Mouse (Mus musculus): ENCODE results near the gene Gm973. TPM values are rescaled to one million over a fixed set of nuclear protein-coding genes. Genes with fewer than 3 reads are reported as not detected.

The Gm973 gene
- total RNA-seq (2018; cell fraction: chromatin; rRNA removed), result not detected
- total RNA-seq (2018; cell fraction: cytosol; rRNA removed), result under 1 TPM in 1 of 26 experiments, not detected in 25; 0.19 TPM
- not detected for total RNA-seq (2018; cell fraction: nucleus; rRNA removed)
- polyA plus RNA-seq (2018), result not detected in 3 replicates

GRCm38 (mm10) chr1:59516026-59516917, at the start of gene Gm973:
Gm973 (plus strand) TSS chr1:59516264.
- H3K79me2 ChIP-seq (ENCODE audit: inconsistent target), result no peaks in the 10 kb centered on the region
- H3K4me3 ChIP-seq (ENCODE audit: inconsistent target), result no peak within 1 kb of the TSS
- 64% methylated on average over 25 of the region's 25 CpGs for WGBS (ENCODE audit: missing documents)

DNA sequence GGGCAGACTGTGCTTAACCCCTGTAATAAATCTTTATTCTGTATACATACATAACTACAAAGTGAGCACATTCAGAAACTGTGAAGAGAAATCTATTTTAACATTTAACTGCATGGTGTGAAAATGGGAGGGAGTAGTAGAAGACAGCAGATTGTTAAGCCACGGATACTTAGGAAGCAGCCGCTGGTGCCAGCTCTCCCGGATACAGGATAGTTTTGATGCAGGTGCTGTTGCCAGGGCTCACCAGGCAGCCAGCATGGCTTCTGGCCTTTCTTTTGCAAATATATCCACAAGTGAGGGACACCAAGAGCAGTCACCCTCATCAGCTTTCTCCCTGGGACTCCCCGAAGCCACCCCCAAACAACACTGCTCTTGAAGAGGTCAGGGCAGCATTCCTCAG, 46.9 kb upstream of the Gm973 start:
- no peak overlapping the region for H3K27ac ChIP-seq
- H3K36me3 ChIP-seq (ENCODE audit: inconsistent target), result no peaks in the 10 kb centered on the region
- no peak overlapping the region for H3K4me3 ChIP-seq (ENCODE audit: inconsistent target)
- no peaks in the 10 kb centered on the region for H3K79me2 ChIP-seq (ENCODE audit: inconsistent target)
- 98% methylated on average over 4 of the region's 4 CpGs for WGBS (ENCODE audit: missing documents)

More at GRCm38 (mm10) chr1:59516026-59516917, at the start of gene Gm973:
- Histone ChIP-seq H3K27ac (no peak within 1 kb of the TSS), H3K36me3 (ENCODE audit: inconsistent target) (no peaks in the 10 kb centered on the region)

GRCm38 (mm10) chr1:59470766-59471165, 45.3 kb upstream of the Gm973 start:
- H3K36me3 ChIP-seq (ENCODE audit: inconsistent target), result no peaks in the 10 kb centered on the region
- no peak overlapping the region for H3K4me3 ChIP-seq (ENCODE audit: inconsistent target)
- H3K79me2 ChIP-seq (ENCODE audit: inconsistent target), result no peaks in the 10 kb centered on the region
- WGBS (ENCODE audit: missing documents), result 98% methylated on average over 4 of the region's 4 CpGs
- H3K27ac ChIP-seq, result no peak overlapping the region

DNA sequence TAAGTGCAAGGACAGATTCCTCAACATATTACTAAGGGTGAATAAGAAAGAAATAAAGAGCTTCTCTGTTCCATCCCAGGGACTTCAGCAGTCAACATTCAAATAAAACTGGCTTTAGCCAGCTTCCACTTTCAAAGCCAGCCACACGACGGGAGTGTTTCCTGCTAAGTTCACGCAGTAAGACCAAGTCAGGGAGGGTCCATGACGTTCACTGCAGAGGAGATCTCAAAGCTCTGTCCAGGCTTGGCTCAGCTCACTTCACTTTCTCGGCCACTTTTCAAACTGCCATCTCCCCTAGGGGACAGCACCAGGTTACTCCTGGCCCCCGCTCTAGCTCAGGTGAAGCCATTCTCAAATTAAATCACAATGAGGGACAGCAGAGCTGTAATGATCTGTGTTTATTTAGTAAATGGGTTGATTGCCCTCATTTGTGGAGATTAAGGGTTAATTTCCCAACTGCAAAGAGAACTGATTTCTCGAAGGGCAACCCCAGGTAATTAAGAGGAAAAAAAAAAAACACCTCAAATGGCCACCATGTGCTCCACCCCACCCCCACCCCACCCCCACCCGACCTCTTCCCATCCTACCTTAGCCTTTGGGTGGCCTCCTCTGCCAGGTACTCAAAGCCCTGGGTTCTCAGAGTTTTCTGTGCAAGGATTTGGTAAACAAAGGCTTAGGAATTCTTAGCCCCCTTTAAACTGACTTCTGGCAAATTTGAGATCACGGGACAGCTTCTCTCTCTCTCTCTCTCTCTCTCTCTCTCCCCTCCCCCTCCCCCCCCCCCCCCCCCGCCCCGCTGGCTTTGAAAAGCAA, 43.5 kb upstream of the Gm973 start:
- no peaks in the 10 kb centered on the region for H3K79me2 ChIP-seq (ENCODE audit: inconsistent target)
- H3K27ac ChIP-seq, result no peak overlapping the region
- 58% methylated on average over 8 of the region's 11 CpGs for WGBS (ENCODE audit: missing documents)

GRCm38 (mm10) chr1:59473181-59473555, 42.9 kb upstream of the Gm973 start:
- H3K27ac ChIP-seq, result no peak overlapping the region
- H3K4me3 ChIP-seq (ENCODE audit: inconsistent target), result no peak overlapping the region
- no peaks in the 10 kb centered on the region for H3K36me3 ChIP-seq (ENCODE audit: inconsistent target)
- WGBS (ENCODE audit: missing documents), result 84% methylated on average over 4 of the region's 4 CpGs
- no peaks in the 10 kb centered on the region for H3K79me2 ChIP-seq (ENCODE audit: inconsistent target)

More for the DNA sequence above, 43.5 kb upstream of the Gm973 start:
- H3K36me3 ChIP-seq (ENCODE audit: inconsistent target), result no peaks in the 10 kb centered on the region
- no peak overlapping the region for H3K4me3 ChIP-seq (ENCODE audit: inconsistent target)

DNA sequence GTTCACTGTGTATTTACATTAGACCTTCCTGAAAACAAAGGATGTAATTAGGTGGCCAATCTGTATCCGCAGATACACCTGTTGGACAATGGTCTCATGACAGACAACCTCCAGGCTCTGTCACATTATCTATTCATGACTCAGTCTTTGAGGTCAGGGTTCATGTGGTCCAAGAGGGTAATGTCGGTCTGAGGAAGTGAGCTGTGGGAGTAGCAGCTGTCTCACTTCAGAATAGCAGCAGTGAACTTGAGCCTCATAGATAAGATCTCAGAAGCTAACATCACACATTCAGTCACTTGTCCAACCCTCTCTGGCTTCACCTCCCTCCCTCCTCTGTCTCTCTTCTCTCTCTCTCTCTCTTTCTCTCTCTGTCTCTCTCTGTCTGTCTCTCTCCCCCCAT, 40.4 kb upstream of the Gm973 start:
- H3K27ac ChIP-seq, result peak overlapping the region; percentile 1; the same call in 1 of the 2 replicates
- H3K79me2 ChIP-seq (ENCODE audit: inconsistent target), result no peaks in the 10 kb centered on the region
- no peaks in the 10 kb centered on the region for H3K36me3 ChIP-seq (ENCODE audit: inconsistent target)
- no peak overlapping the region for H3K4me3 ChIP-seq (ENCODE audit: inconsistent target)
- 46% methylated on average over 2 of the region's 2 CpGs for WGBS (ENCODE audit: missing documents)

DNA sequence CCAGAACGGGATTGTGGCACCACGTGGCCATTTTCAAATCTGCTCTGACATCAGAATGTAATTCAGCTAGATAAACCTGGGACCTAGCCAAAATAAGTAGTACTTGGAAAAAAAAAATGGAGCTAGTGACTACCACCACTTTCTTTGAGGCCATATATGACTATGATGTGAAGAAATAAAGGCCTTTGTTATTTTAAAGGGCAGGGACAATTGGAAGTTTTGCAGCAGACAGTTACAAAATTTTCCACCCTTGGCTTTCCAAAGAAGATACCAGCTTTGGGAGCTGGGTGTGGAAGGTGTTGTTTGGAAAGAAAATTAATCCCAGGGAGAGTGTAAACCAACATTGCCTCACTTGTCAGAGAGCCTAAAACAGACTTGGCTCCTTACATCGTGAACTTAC, 37.2 kb upstream of the Gm973 start:
- Histone ChIP-seq H3K79me2 (ENCODE audit: inconsistent target) (peaks cover 10% of the 10 kb centered on the region), H3K27ac (no peak overlapping the region), H3K4me3 (ENCODE audit: inconsistent target) (no peak overlapping the region), H3K36me3 (ENCODE audit: inconsistent target) (no peaks in the 10 kb centered on the region)
- 94% methylated on average over 3 of the region's 3 CpGs for WGBS (ENCODE audit: missing documents)

DNA sequence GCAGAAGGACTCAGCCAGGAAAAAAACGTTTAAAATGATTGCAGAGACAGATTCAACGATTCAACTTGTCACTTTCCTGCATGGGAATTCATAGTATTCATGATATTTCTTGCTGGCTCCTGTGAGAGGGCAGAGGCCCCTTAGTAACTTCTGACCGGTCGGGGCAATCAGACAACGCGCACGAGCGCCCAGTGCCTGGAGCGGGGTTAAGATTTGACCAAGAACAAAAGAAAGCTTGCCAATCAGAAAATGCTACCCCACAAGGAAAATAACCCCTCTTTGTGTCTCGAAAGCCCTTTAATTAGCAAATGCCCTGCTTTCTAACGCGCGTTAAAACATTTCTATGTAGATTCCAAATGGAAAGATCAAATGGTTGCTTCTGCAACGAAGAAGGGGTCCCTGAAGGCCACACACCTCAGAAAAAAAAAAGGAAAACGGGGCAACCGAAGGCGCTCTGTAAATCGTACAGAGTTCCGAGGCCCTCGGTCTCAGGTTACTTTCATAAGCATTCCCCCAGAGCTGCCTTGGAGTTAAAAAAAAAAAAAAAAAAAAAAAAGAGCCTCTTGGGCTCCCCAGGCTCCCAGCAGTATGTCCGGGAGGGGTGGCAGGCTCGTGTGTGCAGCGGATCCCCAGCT, 35.1 kb upstream of the Gm973 start:
- peaks cover 6% of the 10 kb centered on the region; the same call in 1 of the 2 replicates for H3K36me3 ChIP-seq (ENCODE audit: inconsistent target)
- peak overlapping the region; percentile 94 for H3K27ac ChIP-seq
- peaks cover 31% of the 10 kb centered on the region for H3K79me2 ChIP-seq (ENCODE audit: inconsistent target)
- H3K4me3 ChIP-seq (ENCODE audit: inconsistent target), result peak overlapping the region; percentile 34
- WGBS (ENCODE audit: missing documents), result 15% methylated on average over 22 of the region's 23 CpGs

DNA sequence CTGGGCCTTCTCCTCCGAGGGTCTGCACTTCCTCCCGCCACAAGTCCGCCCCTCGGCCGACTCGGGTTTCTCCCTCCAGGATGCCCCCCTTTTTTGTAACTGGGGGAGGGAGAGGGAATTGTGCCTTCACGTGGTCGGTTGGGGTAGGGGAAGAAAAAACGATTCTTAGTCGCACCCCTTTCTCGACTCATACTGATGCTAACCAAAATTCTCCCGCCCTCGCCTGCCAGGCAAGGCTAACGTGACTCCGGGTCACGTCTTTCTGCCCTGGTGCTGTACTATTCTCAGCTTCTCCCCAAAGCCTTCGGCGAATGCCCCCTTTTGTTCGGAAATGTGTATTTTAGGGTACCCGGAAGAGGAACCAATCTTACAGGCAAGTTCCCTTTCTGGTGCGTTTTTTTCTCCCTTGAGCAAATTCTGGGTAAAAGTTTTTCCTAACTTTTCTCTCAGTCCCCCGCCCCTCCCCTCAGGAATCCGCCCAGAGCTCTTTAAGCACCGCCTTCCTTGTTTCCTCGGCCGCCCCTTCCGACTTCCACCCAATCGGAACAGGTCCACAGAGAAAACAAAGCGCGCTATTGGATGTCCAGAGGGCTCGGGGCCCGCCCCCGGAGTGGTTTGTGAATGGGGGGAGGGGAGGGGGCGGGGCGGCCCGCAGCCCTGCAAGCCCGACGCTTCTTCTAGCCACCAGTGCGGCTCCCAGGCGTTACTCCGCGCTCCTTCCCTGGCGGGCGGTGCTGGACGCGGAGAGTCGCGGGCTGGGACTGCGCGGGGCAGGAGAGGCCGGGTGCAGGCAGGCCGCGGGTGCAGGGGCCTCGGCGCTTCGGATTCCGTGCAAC, 34.4 kb upstream of the Gm973 start:
- H3K79me2 ChIP-seq (ENCODE audit: inconsistent target), result peaks cover 38% of the 10 kb centered on the region
- H3K27ac ChIP-seq, result peak overlapping the region; percentile 94
- H3K36me3 ChIP-seq (ENCODE audit: inconsistent target), result peaks cover 6% of the 10 kb centered on the region; the same call in 1 of the 2 replicates
- H3K4me3 ChIP-seq (ENCODE audit: inconsistent target), result peak overlapping the region; percentile 34
- WGBS (ENCODE audit: missing documents), result 1% methylated on average over 56 of the region's 57 CpGs

DNA sequence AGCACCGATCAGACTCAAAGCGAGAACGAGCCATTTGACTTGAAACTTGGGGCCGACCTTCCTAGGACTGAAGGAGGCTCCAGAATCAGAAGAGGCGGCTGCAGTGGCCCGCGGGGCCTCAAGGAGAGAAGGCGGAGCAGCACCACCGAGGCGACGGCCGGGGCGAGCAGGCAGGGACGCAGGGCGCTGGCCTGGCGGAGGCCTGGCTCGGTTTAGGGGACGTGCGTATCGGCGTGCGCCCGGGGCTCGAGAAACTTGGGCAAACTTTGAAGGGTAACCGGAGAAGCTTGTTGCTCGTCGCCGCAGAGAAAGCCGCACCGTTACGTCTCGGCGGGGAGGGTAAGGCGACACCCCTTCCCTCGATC, 33.8 kb upstream of the Gm973 start, which contains the start of gene Fzd7:
Fzd7 (plus strand) TSS at position 94 of the 365 bp plus-strand sequence.
- Histone ChIP-seq H3K4me3 (ENCODE audit: inconsistent target) (peak within 1 kb of the TSS; percentile 55), H3K36me3 (ENCODE audit: inconsistent target) (peaks cover 6% of the 10 kb centered on the region; the same call in 1 of the 2 replicates), H3K27ac (peak within 1 kb of the TSS; percentile 94), H3K79me2 (ENCODE audit: inconsistent target) (peaks cover 44% of the 10 kb centered on the region)
- WGBS (ENCODE audit: missing documents), result under 1% methylated on average over 35 of the region's 35 CpGs

DNA sequence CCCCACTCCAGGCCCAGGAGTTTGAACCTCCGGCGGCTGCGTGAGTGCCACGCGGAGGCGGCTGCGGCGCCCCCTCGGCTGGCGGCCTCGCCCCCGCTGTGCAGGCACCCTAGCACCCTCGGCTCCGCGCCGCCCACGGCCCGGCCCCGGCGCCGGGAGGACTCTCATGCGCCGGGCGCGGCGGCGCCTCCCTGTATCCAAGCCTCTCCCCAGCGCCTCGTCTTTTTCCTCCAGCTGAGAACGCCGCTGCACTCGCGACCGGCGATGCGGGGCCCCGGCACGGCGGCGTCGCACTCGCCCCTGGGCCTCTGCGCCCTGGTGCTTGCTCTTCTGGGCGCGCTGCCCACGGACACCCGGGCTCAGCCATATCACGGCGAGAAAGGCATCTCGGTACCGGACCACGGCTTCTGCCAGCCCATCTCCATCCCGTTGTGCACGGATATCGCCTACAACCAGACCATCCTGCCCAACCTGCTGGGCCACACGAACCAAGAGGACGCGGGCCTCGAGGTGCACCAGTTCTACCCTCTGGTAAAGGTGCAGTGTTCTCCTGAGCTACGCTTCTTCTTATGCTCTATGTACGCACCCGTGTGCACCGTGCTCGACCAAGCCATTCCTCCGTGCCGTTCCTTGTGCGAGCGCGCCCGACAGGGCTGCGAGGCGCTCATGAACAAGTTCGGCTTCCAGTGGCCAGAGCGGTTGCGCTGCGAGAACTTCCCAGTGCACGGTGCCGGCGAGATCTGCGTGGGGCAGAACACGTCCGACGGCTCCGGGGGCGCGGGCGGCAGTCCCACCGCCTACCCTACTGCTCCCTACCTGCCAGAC, 33.2 kb upstream of the Gm973 start:
- H3K36me3 ChIP-seq (ENCODE audit: inconsistent target), result peaks cover 6% of the 10 kb centered on the region; the same call in 1 of the 2 replicates
- H3K27ac ChIP-seq, result peak overlapping the region; percentile 55
- H3K79me2 ChIP-seq (ENCODE audit: inconsistent target), result peaks cover 50% of the 10 kb centered on the region
- WGBS (ENCODE audit: missing documents), result 2% methylated on average over 88 of the region's 88 CpGs
- peak overlapping the region; percentile 55 for H3K4me3 ChIP-seq (ENCODE audit: inconsistent target)

GRCm38 (mm10) chr1:59483521-59484245, 32.4 kb upstream of the Gm973 start:
- H3K36me3 ChIP-seq (ENCODE audit: inconsistent target), result peaks cover 6% of the 10 kb centered on the region; the same call in 1 of the 2 replicates

More at GRCm38 (mm10) chr1:59483521-59484245, 32.4 kb upstream of the Gm973 start:
- Histone ChIP-seq H3K79me2 (ENCODE audit: inconsistent target) (peaks cover 51% of the 10 kb centered on the region), H3K27ac (no peak overlapping the region; the same call in 1 of the 2 replicates), H3K4me3 (ENCODE audit: inconsistent target) (peak overlapping the region; percentile 55)
- 49% methylated on average over 45 of the region's 46 CpGs for WGBS (ENCODE audit: missing documents)

Measured in macrophage (primary cell).